Mouse (Mus musculus): ENCODE results near the gene Abhd17b. TPM values are rescaled to one million over a fixed set of nuclear protein-coding genes. Genes with fewer than 3 reads are reported as not detected.

Abhd17b gene
- total and polyA plus RNA-seq, 3 experiments, result 21.0 to 41.6 (median 39.3) TPM

DNA sequence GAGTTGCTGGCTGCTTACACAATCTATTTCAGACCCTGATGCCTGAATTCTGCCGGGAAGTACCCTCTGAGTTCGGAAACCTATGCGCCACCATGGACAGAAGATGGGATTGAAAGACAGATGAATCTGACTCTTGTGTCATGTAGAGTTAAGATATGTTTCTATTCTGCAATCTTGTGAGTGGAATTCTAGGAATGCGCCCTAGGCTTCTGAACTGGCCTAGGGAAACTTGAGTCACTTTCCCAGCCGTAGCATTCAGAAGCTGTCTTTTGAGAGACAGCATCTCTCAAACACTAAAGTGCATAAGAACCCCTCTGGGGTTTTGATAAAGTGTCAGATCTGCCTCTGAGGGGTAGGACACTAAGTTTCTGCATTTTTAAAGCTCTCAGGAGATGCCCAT lies 78.9 kb downstream of the Abhd17b start:
- no peak for DNase-seq

GRCm38 (mm10) chr19:21733176-21733575 lies 80.2 kb downstream of the Abhd17b start:
- DNase-seq, result no peak

DNA sequence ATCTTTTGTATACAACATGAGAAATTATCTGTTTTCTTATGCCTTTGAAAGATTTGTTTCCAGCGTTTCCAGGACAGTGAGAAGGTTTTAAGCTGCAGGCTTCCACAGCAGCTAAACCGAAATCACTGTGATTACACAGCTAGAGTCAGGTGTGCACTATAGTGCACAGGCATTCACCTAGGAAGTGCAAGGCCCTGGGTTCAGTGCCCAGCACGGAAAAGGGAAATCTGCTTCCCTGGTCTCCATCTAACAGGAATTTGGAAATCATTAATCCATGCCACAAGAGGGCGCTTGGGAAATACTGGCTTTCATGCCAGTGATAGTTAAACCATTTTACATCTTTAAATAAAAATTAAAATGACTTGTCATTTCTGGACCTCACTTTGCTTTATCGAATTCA lies 81.1 kb downstream of the Abhd17b start:
- no peak for DNase-seq

Other genes starting within 250 kb of the Abhd17b start
- 10 to 100 TPM in 1 of 2 experiments, 1 to 10 TPM in 1; 10.0 to 13.3 TPM for gene Gda, start 179.7 kb upstream of the Abhd17b start, total RNA-seq (2021)
- gene Gda, start 179.7 kb upstream of the Abhd17b start, polyA plus RNA-seq (2012; rRNA removed), result 9.6 and 11.6 TPM in 2 replicates
- gene 1110059E24Rik, start 209 bp upstream of the Abhd17b start, total RNA-seq (2021), result 10 to 100 TPM; 21.3 to 28.4 TPM
- 0.33 and 0.60 TPM in 2 replicates for gene 1110059E24Rik, start 209 bp upstream of the Abhd17b start, polyA plus RNA-seq (2012; rRNA removed)
- 10 to 100 TPM; 16.4 to 21.6 TPM for gene Cemip2, start 125.2 kb downstream of the Abhd17b start, total RNA-seq (2021)
- 3.3 and 3.7 TPM in 2 replicates for gene Cemip2, start 125.2 kb downstream of the Abhd17b start, polyA plus RNA-seq (2012; rRNA removed)